9 mouse cellular contexts compared by ENCODE assay signal in genomic region chr11:86568425-86568824, GRCm38 (mm10). TPM values are rescaled to one million over a fixed set of nuclear protein-coding genes. Genes with fewer than 3 reads are reported as not detected.
A peak's percentile ranks its signal among the peaks of the same experiment; 100 is the strongest.
DNase-seq lines count a peak whose midpoint lies in the region; ATAC-seq and TF ChIP-seq lines count a peak whose summit lies in the region.
"Had no signal": no experiment of that assay in that cellular context is flagged by ENCODE, and none has a peak within 500 bp of the region (broad histone marks: within the 10 kb centered on the region; RNA-seq: fewer than 3 reads in every experiment).

No protein-coding gene starts in this region.

- H3K9ac ChIP-seq in liver, embryonic 14.5 days (replicated peaks) = no peak overlapping the region
- H3K9ac ChIP-seq: limb, embryonic 15.5 days had no signal

- H3K36me3 ChIP-seq in kidney, adult 2 months (ENCODE audit: control insufficient read depth, insufficient read depth, low read length) = no peaks in the 10 kb centered on the region
- H3K36me3 ChIP-seq in liver, embryonic 14.5 days (replicated peaks; ENCODE audit: control insufficient read depth, insufficient read depth, low read depth) = no peaks in the 10 kb centered on the region; the same call in 1 of the 2 replicates

- H3K4me1 ChIP-seq in kidney, adult 2 months (ENCODE audit: control insufficient read depth, insufficient read depth, low read length) = peaks cover 13% of the 10 kb centered on the region; the same call in 1 of the 2 replicates
- H3K4me1 ChIP-seq in liver, embryonic 14.5 days (replicated peaks; ENCODE audit: control insufficient read depth in 2 of 2, insufficient read depth in 2 of 2, low read length in 1 of 2) = peaks cover 0 to 4% of the 10 kb centered on the region in 2 experiments; a peak in 2 of 4 replicates
- peaks cover 3% of the 10 kb centered on the region; the same call in 1 of the 2 replicates for H3K4me1 ChIP-seq in cerebellum, adult 2 months (ENCODE audit: control insufficient read depth, insufficient read depth, low read length)

- H3K4me2 ChIP-seq in liver, embryonic 14.5 days (ENCODE audit: low read depth) = no peak overlapping the region
- H3K4me2 ChIP-seq: limb, embryonic 15.5 days had no signal

- TF ChIP-seq EP300 in liver, embryonic 14.5 days (IDR thresholded peaks at IDR 0.05; ENCODE audit: low read depth) = no peak

- no peak; the same call in 1 of the 2 replicates for ATAC-seq in liver, embryonic 14.5 days (ENCODE audit: insufficient read depth)

- no peak overlapping the region for H3K27ac ChIP-seq in kidney, adult 2 months (ENCODE audit: insufficient read depth, low read depth, low read length)
- H3K27ac ChIP-seq in liver, embryonic 14.5 days = no peak overlapping the region
- no peak overlapping the region for H3K27ac ChIP-seq in cerebellum, adult 2 months (ENCODE audit: insufficient read depth, low read length)
- H3K27ac ChIP-seq: limb, embryonic 15.5 days had no signal

- DNase-seq in kidney, adult 2 months = peak; percentile 67
- DNase-seq in kidney, postnatal 10 days = no peak
- peak; percentile 70 for DNase-seq in CD4-positive helper T cell, adult 2 months (ENCODE audit: low read depth, low spot score)
- peak; percentile 47 for DNase-seq in T-cell, adult 2 months (ENCODE audit: low spot score)
- DNase-seq in liver, embryonic 14.5 days (ENCODE audit: low read depth in 3 of 3, low spot score in 3 of 3) = no peak
- DNase-seq in cerebellum, adult 2 months = no peak
- no peak for DNase-seq in spleen, adult 18-20 months
- DNase-seq in cerebellum, postnatal 4 days (ENCODE audit: low spot score in 2 of 2) = no peak

- WGBS in kidney, adult 2 months = 41% methylated on average over 3 of the region's 3 CpGs
- 52% methylated on average over 3 of the region's 3 CpGs for whole genome bisulfite sequencing in liver, embryonic 14.5 days (ENCODE audit: insufficient replicate concordance)
- WGBS in cerebellum, adult 2 months = 64% methylated on average over 3 of the region's 3 CpGs

- no peaks in the 10 kb centered on the region for H3K27me3 ChIP-seq in kidney, adult 2 months (replicated peaks; ENCODE audit: control insufficient read depth, insufficient read depth, low read length)
- no peaks in the 10 kb centered on the region for H3K27me3 ChIP-seq in liver, embryonic 14.5 days (ENCODE audit: control insufficient read depth, insufficient read depth, low read length)
- H3K27me3 ChIP-seq in cerebellum, adult 2 months (ENCODE audit: control insufficient read depth, insufficient read depth, low read length) = no peaks in the 10 kb centered on the region
- H3K27me3 ChIP-seq: limb, embryonic 15.5 days had no signal

- no peak overlapping the region for H3K4me3 ChIP-seq in kidney, adult 2 months (ENCODE audit: insufficient read depth, low read depth, low read length)
- no peak overlapping the region for H3K4me3 ChIP-seq in liver, embryonic 14.5 days (ENCODE audit: insufficient read depth in 1 of 2, low read depth in 2 of 2, low read length in 2 of 2)
- H3K4me3 ChIP-seq in cerebellum, adult 2 months (replicated peaks; ENCODE audit: insufficient read depth, low read depth, low read length) = no peak overlapping the region
- H3K4me3 ChIP-seq: limb, embryonic 15.5 days had no signal

- H3K9me3 ChIP-seq in liver, embryonic 14.5 days (ENCODE audit: control insufficient read depth, low read length) = no peaks in the 10 kb centered on the region
- H3K9me3 ChIP-seq: limb, embryonic 15.5 days had no signal

- TF ChIP-seq CTCF in kidney, adult 2 months (conservative IDR thresholded peaks at IDR 0.05; ENCODE audit: insufficient read depth, insufficient read length, low read depth, low read length) = peak; percentile 43
- peak; percentile 66 for TF ChIP-seq CTCF in liver, embryonic 14.5 days (IDR thresholded peaks at IDR 0.05; ENCODE audit: low read depth)
- no peak; the same call in 1 of the 2 replicates for TF ChIP-seq CTCF in cerebellum, adult 2 months (IDR thresholded peaks at IDR 0.05; ENCODE audit: borderline replicate concordance, insufficient read depth, low read depth, low read length)

- no peak for TF ChIP-seq POLR2A in kidney, adult 2 months (IDR thresholded peaks at IDR 0.05; ENCODE audit: low read depth, low read length)
- TF ChIP-seq POLR2A in cerebellum, adult 2 months (IDR thresholded peaks at IDR 0.05; ENCODE audit: borderline replicate concordance, insufficient read depth, low read length) = no peak

RNA-seq across cellular contexts. Expression of gene Tubd1, which starts 23.6 kb away (rescaled TPM):
- polyA plus RNA-seq in kidney, adult 2 months (2012; rRNA removed) = 2.6 and 2.8 TPM in 2 replicates
- polyA plus RNA-seq in liver, embryonic 14.5 days (2012; rRNA removed) = 4.3 and 5.6 TPM in 2 replicates
- 10.3 and 11.0 TPM in 2 replicates for polyA plus RNA-seq in liver, embryonic 14.5 days (2014; fragmentation: Nextera tagmentation; extraction: Ambion mirVana)
- 3.5 and 4.0 TPM in 2 replicates for polyA plus RNA-seq in cerebellum, adult 2 months (2012; rRNA removed)

RNA-seq across cellular contexts. Expression of gene Rps6kb1, which starts 23.8 kb away (rescaled TPM):
- 6.0 and 7.3 TPM in 2 replicates for polyA plus RNA-seq in kidney, adult 2 months (2012; rRNA removed)
- 5.8 and 8.4 TPM in 2 replicates for polyA plus RNA-seq in liver, embryonic 14.5 days (2012; rRNA removed)
- polyA plus RNA-seq in liver, embryonic 14.5 days (2014; fragmentation: Nextera tagmentation; extraction: Ambion mirVana) = 17.2 and 20.8 TPM in 2 replicates
- 25.6 and 28.9 TPM in 2 replicates for polyA plus RNA-seq in cerebellum, adult 2 months (2012; rRNA removed)

Comparison
In these comparisons a context has a peak if more than half of its experiments do, and no peak if none do; other contexts are left out.
1. DNase-seq: peak in kidney, adult 2 months (single experiment), CD4-positive helper T cell, adult 2 months (single experiment) and T-cell, adult 2 months (single experiment); none in kidney, postnatal 10 days (single experiment), liver, embryonic 14.5 days (0 of 3), cerebellum, adult 2 months (0 of 2), spleen, adult 18-20 months (0 of 2) and cerebellum, postnatal 4 days (0 of 2).